Mouse (Mus musculus) liver, embryonic 14.5 days (tissue): ENCODE results near the gene Prim2. TPM values are rescaled to one million over a fixed set of nuclear protein-coding genes. Genes with fewer than 3 reads are reported as not detected.

ENCODE experiments used
- ATAC-seq: fragments of 200-750 bp; cut with Nextera tagmentation; 2 replicates; pipeline ENCODE4 v1.8.0; 2017; ENCODE audit warnings: moderate number of reproducible peaks, mild to moderate bottlenecking, moderate library complexity; ENCODE audit not compliant: insufficient read depth
- DNase-seq, 3 experiments: peaks; one replicate each; pipeline ENCODE4 v3.0.0-alpha.2; 2012 to 2013; ENCODE audit warnings: low read depth in 3 of 3, low spot score in 3 of 3
- H3K27ac ChIP-seq: fragments of 300-500 bp; sonication (generic); 2 replicates; pipeline ENCODE4 v1.5.1; 2014; ENCODE audit warnings: moderate library complexity, mild to moderate bottlenecking, control low read depth, inconsistent platforms
- H3K27me3 ChIP-seq: fragments of 300-500 bp; sonication (generic); 2 replicates; pipeline ENCODE4 v1.6.1; 2014; ENCODE audit warnings: mild to moderate bottlenecking, low read length, moderate library complexity; ENCODE audit not compliant: control insufficient read depth, insufficient read depth
- H3K36me3 ChIP-seq: fragments of 300-500 bp; sonication (generic); replicated peaks from 2 replicates; pipeline ENCODE4 v1.6.1; 2014; ENCODE audit warnings: low read depth; ENCODE audit not compliant: control insufficient read depth, insufficient read depth
- H3K4me1 ChIP-seq, 2 experiments: fragments of 200-500 bp in 1 of 2; fragments of 300-500 bp in 1 of 2; sonication (generic) in 1 of 2; replicated peaks; 2 replicates each; pipeline ENCODE4 v1.6.1; 2012 to 2014; ENCODE audit warnings: antibody characterized with exemption in 1 of 2, inconsistent platforms in 1 of 2, low read length in 1 of 2; ENCODE audit not compliant: control insufficient read depth in 2 of 2, insufficient read depth in 2 of 2
- H3K4me2 ChIP-seq: fragments of 300-500 bp; sonication (generic); 2 replicates; pipeline ENCODE4 v1.6.1; 2014; ENCODE audit warnings: low read depth, mild to moderate bottlenecking, control low read depth, moderate library complexity
- H3K4me3 ChIP-seq, 2 experiments: fragments of 200-500 bp in 1 of 2; fragments of 300-500 bp in 1 of 2; sonication (generic) in 1 of 2; 2 replicates each; pipeline ENCODE4 v1.5.1; 2012 to 2014; ENCODE audit warnings: low read depth in 2 of 2, low read length in 2 of 2, mild to moderate bottlenecking in 2 of 2, control low read depth in 1 of 2, inconsistent platforms in 1 of 2, moderate library complexity in 1 of 2; ENCODE audit not compliant: insufficient read depth in 1 of 2
- H3K9ac ChIP-seq: fragments of 300-500 bp; sonication (generic); replicated peaks from 2 replicates; pipeline ENCODE4 v1.6.1; 2014; ENCODE audit warnings: mild to moderate bottlenecking, control low read depth, moderate library complexity
- H3K9me3 ChIP-seq: fragments of 300-500 bp; sonication (generic); 2 replicates; pipeline ENCODE4 v1.6.1; 2016; ENCODE audit warnings: low read length, mixed read lengths; ENCODE audit not compliant: control insufficient read depth
- CTCF ChIP-seq: IDR thresholded peaks from 2 replicates; pipeline ENCODE4 v1.5.1; 2016; ENCODE audit warnings: antibody characterized with exemption, low read depth, control low read depth
- EP300 ChIP-seq: IDR thresholded peaks from 2 replicates; pipeline ENCODE4 v1.6.1; 2016; ENCODE audit warnings: antibody characterized with exemption, low read depth
- WGBS: fragments of 180-500 bp; shearing (Covaris S2); extraction: QIAGEN DNeasy Blood & Tissue Kit; methylation state at CpG from one replicate; pipeline ENCODE4 v1.1.7; 2014; ENCODE audit not compliant: insufficient replicate concordance; 5-methylcytosine and 5-hydroxymethylcytosine counted together
- polyA plus RNA-seq, 2 experiments: library from polyadenylated mRNA; depleted of rRNA in 1 of 2; stranded (reverse) in 1 of 2; unstranded in 1 of 2; fragments of >200 nt; fragmentation: Nextera tagmentation in 1 of 2; extraction: Ambion mirVana in 1 of 2; gene quantifications; 2 replicates each; pipeline versions ENCODE4 v1.2.1 to v1.2.3; 2012 to 2014

The Prim2 gene
- polyA plus RNA-seq, 2 experiments, result 34.1 to 38.1 TPM

- Histone ChIP-seq H3K9ac (no peak overlapping the region), H3K27me3 (no peaks in the 10 kb centered on the region), H3K27ac (no peak overlapping the region), H3K9me3 (no peaks in the 10 kb centered on the region), H3K4me1 (peaks cover 0 to 11% of the 10 kb centered on the region in 2 experiments; a peak in 3 of 4 replicates), H3K4me2 (no peak overlapping the region), H3K36me3 (peaks cover 4% of the 10 kb centered on the region), H3K4me3 (no peak overlapping the region)
- DNase-seq (no peak), ATAC-seq (peak; percentile 52; the same call in 1 of the 2 replicates)
- TF ChIP-seq CTCF (no peak), EP300 (no peak)
- 59% methylated on average over 5 of the region's 5 CpGs for WGBS
These were observed 65.4 kb downstream of the Prim2 start for GRCm38 (mm10) chr1:33604087-33604699.

GRCm38 (mm10) chr1:33599698-33600097 is 69.9 kb downstream of the Prim2 start:
- Histone ChIP-seq H3K4me2 (no peak overlapping the region), H3K9ac (no peak overlapping the region), H3K9me3 (no peaks in the 10 kb centered on the region), H3K4me1 (peaks cover 0 to 6% of the 10 kb centered on the region in 2 experiments; a peak in 2 of 4 replicates), H3K4me3 (no peak overlapping the region), H3K27me3 (no peaks in the 10 kb centered on the region), H3K27ac (no peak overlapping the region), H3K36me3 (no peaks in the 10 kb centered on the region)
- no peak for DNase-seq
- ATAC-seq, result no peak
- TF ChIP-seq EP300, result no peak
- no peak for TF ChIP-seq CTCF
- WGBS, result 84% methylated on average over 3 of the region's 3 CpGs

- Histone ChIP-seq H3K9me3 (no peaks in the 10 kb centered on the region), H3K9ac (no peak overlapping the region), H3K4me3 (no peak overlapping the region), H3K4me2 (no peak overlapping the region), H3K4me1 (peaks cover 0 to 1% of the 10 kb centered on the region in 2 experiments; a peak in 2 of 4 replicates), H3K27ac (no peak overlapping the region), H3K27me3 (no peaks in the 10 kb centered on the region), H3K36me3 (no peaks in the 10 kb centered on the region)
- DNase-seq (no peak), ATAC-seq (no peak)
- no peak for TF ChIP-seq CTCF
- TF ChIP-seq EP300, result no peak
- 79% methylated on average over 5 of the region's 5 CpGs for WGBS
These were observed 70.5 kb downstream of the Prim2 start for GRCm38 (mm10) chr1:33599019-33599667.

- ATAC-seq (no peak), DNase-seq (no peak)
- 52% methylated on average over 1 of the region's 1 CpGs for WGBS
- H3K4me1 ChIP-seq, result no peaks in the 10 kb centered on the region
- no peaks in the 10 kb centered on the region for H3K27me3 ChIP-seq
- TF ChIP-seq CTCF, result peak; percentile 64
- no peak for TF ChIP-seq EP300
- H3K9ac ChIP-seq, result no peak overlapping the region
- no peak overlapping the region for H3K27ac ChIP-seq
- no peak overlapping the region for H3K4me3 ChIP-seq
- no peaks in the 10 kb centered on the region for H3K9me3 ChIP-seq
- H3K4me2 ChIP-seq, result no peak overlapping the region
- H3K36me3 ChIP-seq, result no peaks in the 10 kb centered on the region; the same call in 1 of the 2 replicates
These were observed 72.6 kb downstream of the Prim2 start for GRCm38 (mm10) chr1:33597043-33597442.

GRCm38 (mm10) chr1:33595936-33596335 is 73.7 kb downstream of the Prim2 start:
- no peak overlapping the region for H3K9ac ChIP-seq
- DNase-seq (no peak), ATAC-seq (no peak)
- no peaks in the 10 kb centered on the region for H3K27me3 ChIP-seq
- H3K36me3 ChIP-seq, result no peaks in the 10 kb centered on the region; the same call in none of the 2 replicates
- H3K4me1 ChIP-seq, result no peaks in the 10 kb centered on the region
- TF ChIP-seq EP300 (no peak), CTCF (no peak)
- 80% methylated on average over 2 of the region's 2 CpGs for WGBS
- H3K4me3 ChIP-seq, result no peak overlapping the region
- H3K27ac ChIP-seq, result no peak overlapping the region
- H3K9me3 ChIP-seq, result no peaks in the 10 kb centered on the region
- H3K4me2 ChIP-seq, result no peak overlapping the region
